Mouse (Mus musculus): Measurements from ENCODE around the gene 6820408C15Rik. TPM values are rescaled to one million over a fixed set of nuclear protein-coding genes. Genes with fewer than 3 reads are reported as not detected.

The 6820408C15Rik gene
- total and polyA plus RNA-seq, 2 experiments from 2014 or later, result 2.3 to 6.4 TPM

- no peak for DNase-seq
- no peaks in the 10 kb centered on the region for H3K9me3 ChIP-seq (ENCODE audit: low read length)
- TF ChIP-seq CTCF (IDR thresholded peaks at IDR 0.05; ENCODE audit: low read depth), result 0 out of 2 replicates have a peak, but pooled peaks have one; percentile 5
- ATAC-seq, result no peak
- no peaks in the 10 kb centered on the region for H3K4me1 ChIP-seq (ENCODE audit: insufficient read depth)
- H3K9ac ChIP-seq, result no peak within 1 kb of the TSS
- WGBS, result 84% methylated on average over 3 of the region's 3 CpGs
- H3K4me2 ChIP-seq (ENCODE audit: low read depth), result no peak within 1 kb of the TSS
- H3K27ac ChIP-seq (ENCODE audit: low read depth, low read length), result no peak within 1 kb of the TSS
- no peaks in the 10 kb centered on the region for H3K27me3 ChIP-seq (ENCODE audit: insufficient read depth, low read length)
- H3K36me3 ChIP-seq (ENCODE audit: insufficient read depth), result no peaks in the 10 kb centered on the region
- no peak within 1 kb of the TSS for H3K4me3 ChIP-seq (ENCODE audit: low read depth, low read length)
Measured at GRCm38 (mm10) chr2:152464570-152465150, 49.3 kb downstream of the 6820408C15Rik start, which contains the start of gene Defb23. TSS of gene Defb23 (minus strand) at chr2:152464620.

- TF ChIP-seq CTCF (IDR thresholded peaks at IDR 0.05; ENCODE audit: low read depth), result peak; percentile 79
- Histone ChIP-seq H3K4me1 (ENCODE audit: insufficient read depth) (no peaks in the 10 kb centered on the region), H3K4me3 (ENCODE audit: low read depth, low read length) (no peak overlapping the region), H3K27me3 (ENCODE audit: insufficient read depth, low read length) (peaks cover 3% of the 10 kb centered on the region; the same call in 1 of the 2 replicates), H3K4me2 (ENCODE audit: low read depth) (no peak overlapping the region), H3K36me3 (ENCODE audit: insufficient read depth) (no peaks in the 10 kb centered on the region), H3K9me3 (ENCODE audit: low read length) (no peaks in the 10 kb centered on the region), H3K27ac (ENCODE audit: low read depth, low read length) (no peak overlapping the region), H3K9ac (no peak overlapping the region)
- WGBS, result 31% methylated on average over 7 of the region's 7 CpGs
- ATAC-seq (no peak), DNase-seq (peak; percentile 77)
Measured at GRCm38 (mm10) chr2:152470973-152471372, 55.6 kb downstream of the 6820408C15Rik start.

- Histone ChIP-seq H3K36me3 (ENCODE audit: insufficient read depth) (no peaks in the 10 kb centered on the region), H3K27ac (ENCODE audit: low read depth, low read length) (no peak overlapping the region), H3K27me3 (ENCODE audit: insufficient read depth, low read length) (peaks cover 3% of the 10 kb centered on the region; the same call in 1 of the 2 replicates), H3K4me2 (ENCODE audit: low read depth) (no peak overlapping the region), H3K4me1 (ENCODE audit: insufficient read depth) (no peaks in the 10 kb centered on the region), H3K4me3 (ENCODE audit: low read depth, low read length) (no peak overlapping the region), H3K9ac (no peak overlapping the region), H3K9me3 (ENCODE audit: low read length) (no peaks in the 10 kb centered on the region)
- no peak for ATAC-seq
- TF ChIP-seq CTCF (IDR thresholded peaks at IDR 0.05; ENCODE audit: low read depth), result peak; percentile 40; the same call in 1 of the 2 replicates
- 25% methylated on average over 3 of the region's 3 CpGs for WGBS
- no peak for DNase-seq
Measured at GRCm38 (mm10) chr2:152472434-152472833, 57.0 kb downstream of the 6820408C15Rik start.

- H3K27ac ChIP-seq (ENCODE audit: low read depth, low read length), result no peak within 1 kb of the TSS
- TF ChIP-seq CTCF (IDR thresholded peaks at IDR 0.05; ENCODE audit: low read depth), result no peak
- no peak within 1 kb of the TSS for H3K4me2 ChIP-seq (ENCODE audit: low read depth)
- H3K27me3 ChIP-seq (ENCODE audit: insufficient read depth, low read length), result peaks cover 3% of the 10 kb centered on the region; the same call in 1 of the 2 replicates
- ATAC-seq (no peak), DNase-seq (no peak)
- no peaks in the 10 kb centered on the region for H3K9me3 ChIP-seq (ENCODE audit: low read length)
- H3K4me3 ChIP-seq (ENCODE audit: low read depth, low read length), result no peak within 1 kb of the TSS
- H3K4me1 ChIP-seq (ENCODE audit: insufficient read depth), result no peaks in the 10 kb centered on the region
- no peaks in the 10 kb centered on the region for H3K36me3 ChIP-seq (ENCODE audit: insufficient read depth)
- H3K9ac ChIP-seq, result no peak within 1 kb of the TSS
- 61% methylated on average over 2 of the region's 2 CpGs for WGBS
Measured at GRCm38 (mm10) chr2:152476763-152477162, 61.4 kb downstream of the 6820408C15Rik start, which contains the start of gene Defb20. TSS of gene Defb20 (plus strand) at chr2:152477063.

GRCm38 (mm10) chr2:152480881-152481280, 65.5 kb downstream of the 6820408C15Rik start:
- no peak for TF ChIP-seq CTCF (IDR thresholded peaks at IDR 0.05; ENCODE audit: low read depth)
- H3K9me3 ChIP-seq (ENCODE audit: low read length), result no peaks in the 10 kb centered on the region
- H3K4me1 ChIP-seq (ENCODE audit: insufficient read depth), result no peaks in the 10 kb centered on the region
- no peaks in the 10 kb centered on the region for H3K36me3 ChIP-seq (ENCODE audit: insufficient read depth)
- H3K27me3 ChIP-seq (ENCODE audit: insufficient read depth, low read length), result no peaks in the 10 kb centered on the region
- H3K9ac ChIP-seq, result no peak overlapping the region
- no peak for DNase-seq
- 94% methylated on average over 3 of the region's 3 CpGs for WGBS
- ATAC-seq, result no peak
- H3K27ac ChIP-seq (ENCODE audit: low read depth, low read length), result no peak overlapping the region
- no peak overlapping the region for H3K4me2 ChIP-seq (ENCODE audit: low read depth)
- no peak overlapping the region for H3K4me3 ChIP-seq (ENCODE audit: low read depth, low read length)

GRCm38 (mm10) chr2:152481726-152482125, 66.3 kb downstream of the 6820408C15Rik start:
- ATAC-seq (no peak), DNase-seq (no peak)
- 85% methylated on average over 7 of the region's 7 CpGs for WGBS
- no peak for TF ChIP-seq CTCF (IDR thresholded peaks at IDR 0.05; ENCODE audit: low read depth)
- Histone ChIP-seq H3K27ac (ENCODE audit: low read depth, low read length) (no peak overlapping the region), H3K27me3 (ENCODE audit: insufficient read depth, low read length) (no peaks in the 10 kb centered on the region), H3K4me3 (ENCODE audit: low read depth, low read length) (no peak overlapping the region), H3K9ac (no peak overlapping the region), H3K4me1 (ENCODE audit: insufficient read depth) (no peaks in the 10 kb centered on the region), H3K9me3 (ENCODE audit: low read length) (no peaks in the 10 kb centered on the region), H3K36me3 (ENCODE audit: insufficient read depth) (no peaks in the 10 kb centered on the region), H3K4me2 (ENCODE audit: low read depth) (no peak overlapping the region)

GRCm38 (mm10) chr2:152487024-152487423, 71.6 kb downstream of the 6820408C15Rik start:
- Histone ChIP-seq H3K4me3 (ENCODE audit: low read depth, low read length) (no peak overlapping the region), H3K9me3 (ENCODE audit: low read length) (no peaks in the 10 kb centered on the region), H3K9ac (no peak overlapping the region), H3K27me3 (ENCODE audit: insufficient read depth, low read length) (no peaks in the 10 kb centered on the region), H3K4me1 (ENCODE audit: insufficient read depth) (no peaks in the 10 kb centered on the region), H3K36me3 (ENCODE audit: insufficient read depth) (no peaks in the 10 kb centered on the region), H3K27ac (ENCODE audit: low read depth, low read length) (no peak overlapping the region), H3K4me2 (ENCODE audit: low read depth) (no peak overlapping the region)
- ATAC-seq (no peak), DNase-seq (no peak)
- WGBS, result 79% methylated on average over 2 of the region's 2 CpGs
- peak; percentile 39 for TF ChIP-seq CTCF (IDR thresholded peaks at IDR 0.05; ENCODE audit: low read depth)

Measured in forebrain, postnatal 0 days (tissue).